Mouse (Mus musculus) myocyte (in vitro differentiated cells): Measurements from ENCODE around the gene Cfap73.

Experiments
- CEBPB ChIP-seq: IDR thresholded peaks from 2 replicates; pipeline ENCODE4 v1.6.1; 2011; ENCODE audit warnings: mild to moderate bottlenecking, moderate library complexity; ENCODE audit not compliant: poor library complexity, insufficient read depth, severe bottlenecking
- E2F4 ChIP-seq: IDR thresholded peaks from one replicate; pipeline ENCODE4 v1.6.1; 2011; ENCODE audit warnings: mild to moderate bottlenecking, control low read depth, moderate library complexity; ENCODE audit not compliant: insufficient read depth
- MAX ChIP-seq: IDR thresholded peaks from one replicate; pipeline ENCODE4 v1.6.1; 2011; ENCODE audit warnings: low read depth, mild to moderate bottlenecking, control low read depth
- POLR2A ChIP-seq: IDR thresholded peaks from one replicate; pipeline ENCODE4 v1.6.1; 2011; ENCODE audit warnings: low read depth, mild to moderate bottlenecking, control low read depth, moderate library complexity; ENCODE audit not compliant: insufficient read length
- POLR2AphosphoS2 ChIP-seq: IDR thresholded peaks from one replicate; pipeline ENCODE4 v1.6.1; 2011; ENCODE audit warnings: low read depth, control low read depth; ENCODE audit not compliant: insufficient read length
- TCF12 ChIP-seq: IDR thresholded peaks from one replicate; pipeline ENCODE4 v1.6.1; 2011; ENCODE audit warnings: mild to moderate bottlenecking, control low read depth; ENCODE audit not compliant: poor library complexity, insufficient read depth, severe bottlenecking
- TCF3 ChIP-seq: IDR thresholded peaks from one replicate; pipeline ENCODE4 v1.6.1; 2011; ENCODE audit warnings: low read depth, control low read depth; ENCODE audit not compliant: insufficient read length
- USF1 ChIP-seq: IDR thresholded peaks from one replicate; pipeline ENCODE4 v1.6.1; 2011; ENCODE audit warnings: low read depth, mild to moderate bottlenecking, control low read depth, moderate library complexity

GRCm38 (mm10) chr5:120607335-120607734 lies 26.7 kb downstream of the Cfap73 start:
- no peak for TF ChIP-seq TCF3
- TF ChIP-seq POLR2A: no peak
- no peak for TF ChIP-seq USF1
- no peak for TF ChIP-seq E2F4
- TF ChIP-seq MAX: no peak
- TF ChIP-seq POLR2AphosphoS2: no peak
- TF ChIP-seq CEBPB: no peak
- no peak for TF ChIP-seq TCF12
